Mouse (Mus musculus) liver, embryonic 12.5 days (tissue): ENCODE results near the gene Nsg1. TPM values are rescaled to one million over a fixed set of nuclear protein-coding genes. Genes with fewer than 3 reads are reported as not detected.

Source experiments
- ATAC-seq: fragments of 200-750 bp; cut with Nextera tagmentation; 2 replicates; pipeline ENCODE4 v1.8.0; 2017; ENCODE audit warnings: moderate number of reproducible peaks, mild to moderate bottlenecking, moderate library complexity
- H3K27ac ChIP-seq: fragments of 300-500 bp; sonication (generic); 2 replicates; pipeline ENCODE4 v1.5.1; 2016; ENCODE audit warnings: mild to moderate bottlenecking
- H3K27me3 ChIP-seq: fragments of 300-500 bp; sonication (generic); replicated peaks from 2 replicates; pipeline ENCODE4 v1.6.1; 2016; ENCODE audit warnings: mild to moderate bottlenecking, moderate library complexity
- H3K36me3 ChIP-seq: fragments of 300-500 bp; sonication (generic); 2 replicates; pipeline ENCODE4 v1.6.1; 2016; ENCODE audit warnings: mild to moderate bottlenecking, moderate library complexity
- H3K4me1 ChIP-seq: fragments of 300-500 bp; sonication (generic); 2 replicates; pipeline ENCODE4 v1.6.1; 2016
- H3K4me2 ChIP-seq: fragments of 300-500 bp; sonication (generic); 2 replicates; pipeline ENCODE4 v1.6.1; 2016; ENCODE audit warnings: mild to moderate bottlenecking, moderate library complexity
- H3K4me3 ChIP-seq: fragments of 300-500 bp; sonication (generic); 2 replicates; pipeline ENCODE4 v1.5.1; 2016; ENCODE audit warnings: mild to moderate bottlenecking, moderate library complexity
- H3K9ac ChIP-seq: fragments of 300-500 bp; sonication (generic); 2 replicates; pipeline ENCODE4 v1.6.1; 2016; ENCODE audit warnings: mild to moderate bottlenecking, moderate library complexity
- H3K9me3 ChIP-seq: fragments of 300-500 bp; sonication (generic); replicated peaks from 2 replicates; pipeline ENCODE4 v1.6.1; 2016; ENCODE audit warnings: mild to moderate bottlenecking, moderate library complexity
- WGBS: fragments of 180-500 bp; shearing (Covaris S2); methylation state at CpG from one replicate; pipeline ENCODE4 v1.1.7; 2016; ENCODE audit not compliant: insufficient replicate concordance; 5-methylcytosine and 5-hydroxymethylcytosine counted together
- polyA plus RNA-seq: library from polyadenylated mRNA; unstranded; fragments of >200 nt; fragmentation: Nextera tagmentation; extraction: Ambion mirVana; gene quantifications from 2 replicates; pipeline ENCODE4 v1.2.1, GENCODE M21; 2016

The Nsg1 gene
- polyA plus RNA-seq, result 7.4 and 8.4 TPM in 2 replicates

DNA sequence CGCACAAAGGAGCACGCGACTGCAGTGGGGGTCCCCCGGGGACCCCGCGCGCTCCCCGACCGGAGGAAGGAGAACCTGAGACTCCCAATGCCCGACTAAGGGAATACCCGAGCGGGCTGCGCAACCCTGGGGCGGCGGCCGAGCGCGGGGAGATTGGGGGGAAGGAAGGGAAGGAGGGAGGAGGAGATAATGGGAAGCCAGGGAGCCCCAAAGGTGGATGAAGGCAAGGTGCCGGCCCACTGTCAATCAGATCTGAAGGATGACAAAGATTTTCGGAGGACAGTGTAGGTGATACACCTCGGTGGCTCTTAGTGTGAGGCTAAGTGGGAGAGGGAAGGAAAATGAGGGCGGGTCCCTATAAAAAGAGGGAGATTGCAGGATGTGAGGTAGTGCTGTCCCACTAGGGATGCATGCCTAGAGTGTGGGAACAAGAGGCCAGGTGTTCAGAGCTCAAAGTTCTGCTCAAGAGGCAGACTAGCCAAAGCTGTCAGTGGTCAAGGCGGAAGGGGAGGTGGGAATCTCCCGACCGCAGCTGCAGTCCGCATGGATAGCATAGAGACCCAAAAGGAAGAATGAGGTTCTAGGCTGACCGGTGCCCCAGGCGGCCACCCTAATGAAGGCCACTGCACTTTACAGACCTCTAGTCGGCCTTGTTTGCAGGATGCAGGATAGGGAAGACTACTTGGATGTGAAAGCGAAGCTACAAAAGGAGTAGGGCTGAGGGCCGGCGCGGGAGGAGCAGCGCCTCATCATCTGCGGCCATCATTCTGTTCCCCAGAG is at the start of gene Nsg1:
Gene Nsg1 (minus strand): TSS at position 274 of the 780 bp plus-strand sequence.
- H3K4me3 ChIP-seq, result peak within 1 kb of the TSS; percentile 50
- no peaks in the 10 kb centered on the region for H3K4me1 ChIP-seq
- no peaks in the 10 kb centered on the region for H3K9me3 ChIP-seq
- H3K4me2 ChIP-seq, result peak within 1 kb of the TSS; percentile 63
- 10% methylated on average over 35 of the region's 35 CpGs for WGBS
- no peak within 1 kb of the TSS; the same call in 1 of the 2 replicates for H3K9ac ChIP-seq
- no peak within 1 kb of the TSS for H3K27ac ChIP-seq
- peaks cover 74% of the 10 kb centered on the region for H3K27me3 ChIP-seq
- H3K36me3 ChIP-seq, result no peaks in the 10 kb centered on the region
- no peak for ATAC-seq

DNA sequence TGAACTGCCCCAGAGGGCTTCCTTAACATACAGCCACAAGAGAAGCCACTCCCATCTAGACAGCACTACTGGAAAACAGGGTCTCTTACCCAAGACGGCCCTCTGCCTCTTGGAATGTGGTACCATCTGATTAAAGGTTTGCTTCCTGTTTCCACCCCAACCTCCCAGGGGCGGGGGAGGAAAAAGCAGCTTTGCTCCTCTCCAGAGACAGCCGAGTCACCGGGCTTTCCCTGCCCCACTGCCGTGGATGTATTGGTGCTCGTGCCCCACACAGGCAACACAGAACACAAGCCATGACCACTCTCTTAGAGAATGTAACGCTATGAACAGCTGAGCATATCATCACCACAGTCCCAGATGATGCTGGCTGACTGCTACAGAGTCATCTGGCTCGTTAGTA is 49.3 kb upstream of the Nsg1 start:
- H3K27me3 ChIP-seq, result no peaks in the 10 kb centered on the region
- peaks cover 14% of the 10 kb centered on the region; the same call in 1 of the 2 replicates for H3K4me1 ChIP-seq
- no peak overlapping the region for H3K4me3 ChIP-seq
- no peak overlapping the region for H3K4me2 ChIP-seq
- no peak overlapping the region for H3K27ac ChIP-seq
- H3K9me3 ChIP-seq, result no peaks in the 10 kb centered on the region
- no peak overlapping the region for H3K9ac ChIP-seq
- 28% methylated on average over 8 of the region's 8 CpGs for WGBS
- no peak for ATAC-seq
- H3K36me3 ChIP-seq, result peaks cover 71% of the 10 kb centered on the region

DNA sequence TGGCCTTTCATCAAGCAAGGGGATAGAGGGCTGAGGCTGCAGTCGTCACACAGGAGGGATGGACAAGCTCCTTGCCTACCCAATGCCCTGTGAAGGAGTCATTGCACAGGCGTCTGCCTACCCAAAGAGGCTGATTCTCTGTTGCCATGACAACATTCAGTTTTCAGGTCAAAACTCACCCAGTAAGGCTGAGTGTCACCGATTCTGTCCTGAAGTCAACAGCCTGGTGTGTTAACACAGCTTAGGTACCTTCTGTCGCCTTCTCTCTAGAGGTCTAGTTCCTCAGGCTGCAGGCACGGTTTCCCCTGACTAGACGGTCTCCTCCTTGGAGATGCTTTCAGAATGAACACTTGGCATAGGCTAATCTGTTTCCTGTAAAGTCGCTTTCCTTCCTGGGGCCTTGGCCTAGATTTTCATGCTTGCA is 45.6 kb upstream of the Nsg1 start:
- H3K9me3 ChIP-seq, result no peaks in the 10 kb centered on the region
- H3K4me2 ChIP-seq, result no peak overlapping the region
- 70% methylated on average over 7 of the region's 7 CpGs for WGBS
- ATAC-seq, result no peak
- no peak overlapping the region for H3K9ac ChIP-seq
- no peaks in the 10 kb centered on the region for H3K27me3 ChIP-seq
- no peak overlapping the region for H3K4me3 ChIP-seq
- peaks cover 14% of the 10 kb centered on the region; the same call in 1 of the 2 replicates for H3K4me1 ChIP-seq
- no peak overlapping the region for H3K27ac ChIP-seq
- H3K36me3 ChIP-seq, result peaks cover 72% of the 10 kb centered on the region

DNA sequence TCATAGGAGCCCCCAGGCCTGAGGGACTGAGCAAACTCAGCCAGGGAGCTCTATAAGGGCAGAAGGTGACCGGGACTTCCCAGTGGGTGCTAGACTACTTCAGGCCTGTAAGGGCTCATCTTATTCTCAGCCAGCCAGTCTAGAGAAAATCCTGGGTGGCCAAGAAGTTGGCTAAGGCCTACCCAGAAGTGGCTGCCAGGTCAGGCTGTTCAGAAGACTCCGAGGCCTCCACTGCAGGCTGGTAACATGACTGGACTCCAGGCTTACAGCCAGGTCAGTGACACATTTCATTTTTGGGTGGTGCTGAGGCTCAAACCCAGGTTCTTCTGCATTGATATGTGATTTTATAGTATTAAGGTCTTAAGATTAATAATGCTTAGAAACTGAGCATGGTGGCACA is 40.0 kb upstream of the Nsg1 start:
- no peak overlapping the region for H3K27ac ChIP-seq

DNA sequence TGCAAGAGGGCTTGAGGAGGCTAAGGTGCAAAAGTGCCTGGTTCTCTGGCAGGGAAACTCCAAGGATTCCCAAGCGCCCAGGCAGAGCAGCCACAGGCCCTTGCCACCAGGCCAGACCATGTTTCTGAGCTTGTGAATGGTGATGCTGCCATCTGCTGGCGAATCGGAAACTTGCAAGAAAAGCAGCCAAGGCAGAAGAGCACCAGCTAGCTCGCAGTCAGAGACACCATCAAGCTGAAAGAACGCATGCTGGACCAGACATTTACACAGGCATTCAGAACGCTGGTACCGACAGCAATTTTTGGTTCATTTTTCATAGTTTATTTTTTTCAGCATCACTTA is 37.7 kb upstream of the Nsg1 start:
- ATAC-seq, result no peak
- Histone ChIP-seq H3K9me3 (no peaks in the 10 kb centered on the region), H3K36me3 (peaks cover 22% of the 10 kb centered on the region), H3K4me2 (no peak overlapping the region), H3K4me1 (no peaks in the 10 kb centered on the region), H3K27me3 (0 out of 2 replicates have a peak, but pooled peaks cover 4% of the 10 kb centered on the region), H3K27ac (no peak overlapping the region), H3K4me3 (no peak overlapping the region), H3K9ac (no peak overlapping the region)
- WGBS, result 24% methylated on average over 7 of the region's 7 CpGs

More for the DNA sequence above, 40.0 kb upstream of the Nsg1 start:
- H3K9ac ChIP-seq, result no peak overlapping the region
- H3K9me3 ChIP-seq, result no peaks in the 10 kb centered on the region
- no peak for ATAC-seq
- 0 out of 2 replicates have a peak, but pooled peaks cover 4% of the 10 kb centered on the region for H3K27me3 ChIP-seq
- no peaks in the 10 kb centered on the region for H3K4me1 ChIP-seq
- no peak overlapping the region for H3K4me2 ChIP-seq
- peaks cover 45% of the 10 kb centered on the region for H3K36me3 ChIP-seq
- H3K4me3 ChIP-seq, result no peak overlapping the region
- WGBS, result 83% methylated on average over 2 of the region's 2 CpGs

DNA sequence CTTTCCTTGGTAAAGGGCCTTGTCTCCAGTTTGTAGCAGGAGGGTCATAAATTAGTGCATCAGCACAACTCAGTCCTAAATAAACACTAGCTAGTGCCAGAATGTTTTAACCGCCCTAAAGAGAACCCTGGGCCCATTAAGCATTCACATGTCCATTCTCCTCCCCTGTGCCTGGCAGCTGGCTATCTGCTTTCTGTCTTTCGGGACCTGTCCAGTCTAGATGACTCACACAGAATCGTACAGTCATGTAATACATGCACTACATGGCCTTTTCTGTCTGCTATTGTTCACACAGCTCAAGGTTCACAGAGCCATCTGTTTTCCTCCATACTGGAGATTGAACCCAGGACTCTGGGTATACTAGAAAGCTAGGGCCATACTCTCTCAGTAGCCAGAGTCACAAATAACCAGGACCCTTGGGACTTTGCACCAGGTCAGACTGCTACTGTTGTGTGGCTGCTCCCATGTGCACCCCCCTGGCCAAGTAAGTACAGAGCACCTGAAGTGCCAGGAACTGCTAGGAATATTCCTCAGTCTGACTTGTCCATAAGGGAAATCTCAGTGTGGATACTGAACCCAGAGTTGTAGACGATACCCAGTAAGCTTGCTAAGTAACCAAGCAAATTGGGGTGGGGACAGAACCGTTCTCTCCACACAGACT is 37.2 kb upstream of the Nsg1 start:
- no peak for ATAC-seq
- WGBS, result 60% methylated on average over 5 of the region's 5 CpGs
- H3K27me3 ChIP-seq, result 0 out of 2 replicates have a peak, but pooled peaks cover 4% of the 10 kb centered on the region
- H3K36me3 ChIP-seq, result peaks cover 17% of the 10 kb centered on the region
- no peak overlapping the region for H3K9ac ChIP-seq
- H3K27ac ChIP-seq, result no peak overlapping the region
- no peak overlapping the region for H3K4me2 ChIP-seq
- no peak overlapping the region for H3K4me3 ChIP-seq
- H3K9me3 ChIP-seq, result no peaks in the 10 kb centered on the region
- no peaks in the 10 kb centered on the region for H3K4me1 ChIP-seq

DNA sequence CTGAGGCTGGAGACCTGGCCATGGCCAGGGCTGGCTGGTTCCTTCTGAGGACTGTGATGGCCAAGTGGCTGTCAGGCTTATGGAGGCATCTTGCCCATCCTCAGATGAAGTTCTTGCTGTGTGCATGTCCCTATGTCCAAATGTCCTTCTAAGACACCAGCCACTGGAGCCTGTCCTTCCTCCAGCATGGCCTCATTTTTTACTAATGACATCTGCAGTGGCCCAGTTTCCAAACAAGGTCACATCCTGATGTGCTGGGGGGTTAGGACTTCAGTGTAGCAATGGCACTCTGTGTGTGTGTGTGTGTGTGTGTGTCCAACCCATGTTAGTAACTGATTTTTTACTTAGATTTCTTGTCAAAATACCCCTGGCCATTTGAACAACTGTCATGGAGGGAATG is 36.2 kb upstream of the Nsg1 start:
- Histone ChIP-seq H3K9me3 (no peaks in the 10 kb centered on the region), H3K4me2 (no peak overlapping the region), H3K27ac (no peak overlapping the region), H3K4me3 (no peak overlapping the region), H3K27me3 (0 out of 2 replicates have a peak, but pooled peaks cover 4% of the 10 kb centered on the region), H3K9ac (no peak overlapping the region), H3K36me3 (peaks cover 7% of the 10 kb centered on the region), H3K4me1 (no peaks in the 10 kb centered on the region)
- ATAC-seq, result no peak

DNA sequence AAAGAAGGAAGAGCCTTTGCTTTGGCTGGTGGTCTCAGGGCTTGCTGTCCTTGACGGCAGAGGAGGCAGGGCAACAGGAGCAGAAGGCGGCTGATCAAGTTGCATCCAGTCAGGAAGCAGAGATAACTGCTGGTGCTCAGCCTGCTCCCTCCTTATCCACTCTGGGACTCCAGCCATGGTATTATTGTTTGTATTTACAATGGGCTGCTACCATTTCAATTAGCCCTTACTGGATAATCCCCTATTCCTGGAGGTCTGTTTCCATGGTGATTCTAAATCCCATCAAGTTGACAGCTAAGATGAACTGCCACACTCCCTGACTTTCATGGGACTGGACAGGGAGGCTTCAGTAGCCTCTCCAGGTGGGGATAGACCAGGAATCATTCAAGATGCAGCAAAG is 35.2 kb upstream of the Nsg1 start:
- Histone ChIP-seq H3K4me2 (no peak overlapping the region), H3K4me3 (no peak overlapping the region), H3K4me1 (no peaks in the 10 kb centered on the region), H3K9ac (no peak overlapping the region), H3K27me3 (0 out of 2 replicates have a peak, but pooled peaks cover 4% of the 10 kb centered on the region), H3K9me3 (no peaks in the 10 kb centered on the region), H3K27ac (no peak overlapping the region), H3K36me3 (no peaks in the 10 kb centered on the region; the same call in 1 of the 2 replicates)
- 36% methylated on average over 2 of the region's 2 CpGs for WGBS
- ATAC-seq, result no peak

DNA sequence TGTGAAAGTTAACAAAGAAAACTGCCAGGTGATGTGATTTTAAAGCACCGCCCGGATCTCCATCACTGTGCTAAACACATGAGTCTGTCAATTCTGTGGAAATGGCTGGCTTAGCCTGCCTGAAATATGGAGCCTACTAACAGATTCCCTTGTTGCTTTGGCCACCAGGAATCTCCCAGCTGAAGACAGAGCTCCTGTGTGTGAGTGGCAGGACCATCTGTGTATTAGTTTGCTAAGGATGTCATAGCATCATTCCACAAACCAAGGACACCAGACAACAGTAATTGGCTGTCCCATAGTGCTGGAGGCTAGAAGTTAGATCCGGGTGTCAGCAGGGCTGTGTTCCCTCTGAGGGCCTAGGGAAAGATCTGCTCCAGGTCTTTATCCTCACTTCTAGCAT is 31.2 kb upstream of the Nsg1 start:
- H3K4me3 ChIP-seq, result no peak overlapping the region
- no peaks in the 10 kb centered on the region for H3K4me1 ChIP-seq
- H3K9ac ChIP-seq, result no peak overlapping the region
- no peaks in the 10 kb centered on the region for H3K9me3 ChIP-seq
- 72% methylated on average over 3 of the region's 3 CpGs for WGBS
- no peaks in the 10 kb centered on the region for H3K36me3 ChIP-seq
- ATAC-seq, result no peak
- 0 out of 2 replicates have a peak, but pooled peaks cover 4% of the 10 kb centered on the region for H3K27me3 ChIP-seq
- no peak overlapping the region for H3K4me2 ChIP-seq
- H3K27ac ChIP-seq, result no peak overlapping the region

DNA sequence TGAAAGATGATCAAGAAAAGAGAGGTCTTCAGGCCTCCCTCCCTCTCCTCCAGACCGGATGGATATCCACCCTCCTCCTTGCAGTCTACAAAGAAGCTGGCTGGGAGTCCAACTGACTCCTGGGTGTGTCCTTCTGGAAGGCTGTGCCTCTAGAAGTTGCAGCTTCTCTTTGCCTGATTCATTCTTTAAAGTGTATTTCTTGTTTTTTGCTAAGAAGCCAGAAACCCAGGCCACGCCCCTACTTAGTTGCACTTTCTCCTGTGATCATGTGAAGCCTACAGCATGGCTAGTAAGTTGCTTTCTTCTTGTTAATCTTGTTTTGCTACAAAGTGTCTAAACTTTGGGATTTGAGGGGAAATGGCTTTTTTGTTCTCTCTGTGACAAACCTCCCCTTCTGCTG is 27.3 kb upstream of the Nsg1 start:
- no peak overlapping the region for H3K4me3 ChIP-seq
- H3K27ac ChIP-seq, result no peak overlapping the region
- 67% methylated on average over 2 of the region's 2 CpGs for WGBS
- no peak overlapping the region for H3K4me2 ChIP-seq
- H3K4me1 ChIP-seq, result no peaks in the 10 kb centered on the region
- H3K9ac ChIP-seq, result no peak overlapping the region
- H3K9me3 ChIP-seq, result no peaks in the 10 kb centered on the region
- H3K36me3 ChIP-seq, result no peaks in the 10 kb centered on the region
- H3K27me3 ChIP-seq, result 0 out of 2 replicates have a peak, but pooled peaks cover 3% of the 10 kb centered on the region
- ATAC-seq, result no peak

DNA sequence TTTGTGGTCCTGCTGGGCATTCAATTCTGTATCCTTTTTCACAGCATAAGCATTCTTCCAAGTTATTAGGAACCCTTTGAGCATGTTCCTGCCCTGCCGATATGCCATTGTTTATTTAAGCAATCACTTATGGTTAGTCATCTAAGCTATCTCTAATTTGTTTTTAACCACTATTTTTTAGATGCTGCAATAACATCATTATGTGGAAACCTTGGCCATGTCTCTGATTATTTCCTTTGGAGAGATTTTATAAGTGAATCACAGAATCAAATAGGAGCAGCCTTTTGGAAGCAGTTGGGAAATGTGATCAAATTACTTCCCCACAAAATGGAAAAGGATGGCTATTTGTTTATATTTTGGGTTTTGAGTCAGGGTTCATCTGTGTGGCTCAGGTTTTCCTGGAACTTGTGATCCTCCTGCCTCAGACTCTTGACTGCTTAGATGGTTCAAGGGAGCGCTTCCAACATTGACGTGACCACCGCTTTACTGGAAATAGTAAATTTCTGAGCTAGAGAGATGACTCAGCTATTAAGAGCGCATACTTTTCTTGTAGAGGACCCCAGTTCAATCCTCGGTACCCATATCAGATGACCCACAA is 25.1 kb upstream of the Nsg1 start:
- Histone ChIP-seq H3K4me3 (no peak overlapping the region), H3K9me3 (no peaks in the 10 kb centered on the region), H3K36me3 (no peaks in the 10 kb centered on the region), H3K4me2 (no peak overlapping the region), H3K27ac (no peak overlapping the region), H3K9ac (no peak overlapping the region), H3K27me3 (0 out of 2 replicates have a peak, but pooled peaks cover 5% of the 10 kb centered on the region), H3K4me1 (no peaks in the 10 kb centered on the region)
- WGBS, result 65% methylated on average over 6 of the region's 6 CpGs
- no peak for ATAC-seq
